Mouse (Mus musculus): ENCODE data around the gene Eras. TPM values are rescaled to one million over a fixed set of nuclear protein-coding genes. Genes with fewer than 3 reads are reported as not detected.

Gene Eras
- polyA plus RNA-seq, 1 experiment from 2014 or later: not detected

- no peak within 1 kb of the TSS for H3K4me2 ChIP-seq (replicated peaks)
- no peak within 1 kb of the TSS for H3K4me3 ChIP-seq
- no peaks in the 10 kb centered on the region for H3K27me3 ChIP-seq
- ATAC-seq (replicated peaks): no peak
- peaks cover 7% of the 10 kb centered on the region; the same call in 1 of the 2 replicates for H3K36me3 ChIP-seq
- 93% methylated on average over 5 of the region's 5 CpGs for WGBS
- H3K4me1 ChIP-seq: no peaks in the 10 kb centered on the region
- no peaks in the 10 kb centered on the region for H3K9me3 ChIP-seq
- H3K27ac ChIP-seq (replicated peaks): no peak within 1 kb of the TSS
- no peak within 1 kb of the TSS for H3K9ac ChIP-seq (replicated peaks)
Measured at GRCm38 (mm10) chrX:7907735-7908134, 20.7 kb downstream of the Eras start, which contains the start of gene Gm10491. Gene Gm10491, minus strand, starts transcription at chrX:7907835.

GRCm38 (mm10) chrX:7904441-7904840 is 24.0 kb downstream of the Eras start:
- Histone ChIP-seq H3K4me3 (no peak overlapping the region), H3K4me2 (replicated peaks) (no peak overlapping the region), H3K36me3 (peaks cover 7% of the 10 kb centered on the region; the same call in 1 of the 2 replicates), H3K9me3 (no peaks in the 10 kb centered on the region), H3K27me3 (no peaks in the 10 kb centered on the region), H3K4me1 (0 out of 2 replicates have a peak, but pooled peaks cover 5% of the 10 kb centered on the region), H3K27ac (replicated peaks) (no peak overlapping the region), H3K9ac (replicated peaks) (no peak overlapping the region)
- 95% methylated on average over 5 of the region's 5 CpGs for WGBS
- ATAC-seq (replicated peaks): no peak

DNA sequence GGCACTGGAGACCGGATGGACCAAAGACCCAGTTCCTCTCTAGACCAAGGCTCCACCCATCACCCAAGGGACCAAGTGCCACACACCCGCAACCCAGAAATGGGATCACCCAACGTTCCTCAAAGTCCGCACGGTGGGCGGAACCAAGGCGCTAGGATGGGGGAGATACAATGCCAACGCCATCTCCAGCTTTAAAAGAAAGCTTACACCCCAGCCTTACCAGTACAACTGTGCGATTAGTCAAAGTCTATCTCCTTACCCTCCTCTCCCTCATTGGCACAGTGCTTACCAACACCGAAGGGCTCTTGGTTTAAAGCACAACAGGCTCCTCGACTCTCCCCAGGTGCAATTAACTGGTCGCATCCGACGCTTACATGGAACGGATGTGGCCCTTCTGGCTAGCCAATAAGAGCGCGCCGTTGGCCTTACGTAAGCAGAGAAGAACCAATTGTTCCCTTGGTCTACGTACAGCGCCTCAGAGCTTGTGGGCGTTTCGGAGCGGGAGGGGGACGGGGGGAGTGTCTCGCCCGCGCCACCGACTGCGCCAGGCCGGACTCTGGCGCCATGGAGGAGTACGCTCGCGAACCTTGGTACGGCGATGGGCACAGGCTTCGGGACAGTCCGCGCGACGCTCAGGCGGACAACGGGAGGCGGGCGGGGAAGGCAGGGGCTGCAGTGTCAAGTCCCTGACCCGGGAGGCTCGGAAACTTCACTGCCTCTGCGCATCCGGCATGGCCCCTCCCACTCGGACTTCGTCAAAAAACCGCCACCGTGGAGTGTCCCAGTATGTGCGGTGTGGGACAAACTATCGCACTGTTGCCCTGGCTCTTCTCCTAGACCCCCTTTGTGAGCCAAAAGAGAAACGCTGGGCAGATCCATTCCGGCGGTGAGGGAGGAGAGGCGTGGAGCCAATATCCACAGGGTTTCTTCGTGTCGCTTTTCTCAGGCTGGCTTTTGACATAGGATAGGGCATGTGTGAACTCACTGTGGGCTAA is 29.2 kb downstream of the Eras start, which contains the start of the genes Pqbp1 and Timm17b:
Pqbp1 (minus strand) TSS at position 390 of the 995 bp plus-strand sequence.
Timm17b (plus strand) TSS at position 478 of the 995 bp plus-strand sequence.
- ATAC-seq (replicated peaks): peak; percentile 99
- 18% methylated on average over 62 of the region's 62 CpGs for whole genome bisulfite sequencing
- peaks cover 13% of the 10 kb centered on the region for H3K4me1 ChIP-seq

GRCm38 (mm10) chrX:7898211-7898610 is 30.2 kb downstream of the Eras start:
- no peaks in the 10 kb centered on the region for H3K27me3 ChIP-seq
- H3K9me3 ChIP-seq: no peaks in the 10 kb centered on the region
- peak overlapping the region; percentile 49 for H3K4me2 ChIP-seq (replicated peaks)
- peaks cover 14% of the 10 kb centered on the region; the same call in 1 of the 2 replicates for H3K36me3 ChIP-seq
- H3K9ac ChIP-seq (replicated peaks): peak overlapping the region; percentile 64
- 27% methylated on average over 13 of the region's 13 CpGs for WGBS
- H3K4me3 ChIP-seq: peak overlapping the region; percentile 67
- peaks cover 13% of the 10 kb centered on the region for H3K4me1 ChIP-seq
- H3K27ac ChIP-seq (replicated peaks): peak overlapping the region; percentile 92; the same call in 1 of the 2 replicates
- ATAC-seq (replicated peaks): no peak

More for the DNA sequence above, 29.2 kb downstream of the Eras start, which contains the start of the genes Pqbp1 and Timm17b:
- H3K36me3 ChIP-seq: peaks cover 12% of the 10 kb centered on the region; the same call in 1 of the 2 replicates
- peak within 1 kb of the TSS; percentile 67 for H3K4me3 ChIP-seq
- no peaks in the 10 kb centered on the region for H3K27me3 ChIP-seq
- peak within 1 kb of the TSS; percentile 92 for H3K27ac ChIP-seq (replicated peaks)
- peak within 1 kb of the TSS; percentile 64 for H3K9ac ChIP-seq (replicated peaks)
- no peaks in the 10 kb centered on the region for H3K9me3 ChIP-seq
- H3K4me2 ChIP-seq (replicated peaks): peak within 1 kb of the TSS; percentile 49

DNA sequence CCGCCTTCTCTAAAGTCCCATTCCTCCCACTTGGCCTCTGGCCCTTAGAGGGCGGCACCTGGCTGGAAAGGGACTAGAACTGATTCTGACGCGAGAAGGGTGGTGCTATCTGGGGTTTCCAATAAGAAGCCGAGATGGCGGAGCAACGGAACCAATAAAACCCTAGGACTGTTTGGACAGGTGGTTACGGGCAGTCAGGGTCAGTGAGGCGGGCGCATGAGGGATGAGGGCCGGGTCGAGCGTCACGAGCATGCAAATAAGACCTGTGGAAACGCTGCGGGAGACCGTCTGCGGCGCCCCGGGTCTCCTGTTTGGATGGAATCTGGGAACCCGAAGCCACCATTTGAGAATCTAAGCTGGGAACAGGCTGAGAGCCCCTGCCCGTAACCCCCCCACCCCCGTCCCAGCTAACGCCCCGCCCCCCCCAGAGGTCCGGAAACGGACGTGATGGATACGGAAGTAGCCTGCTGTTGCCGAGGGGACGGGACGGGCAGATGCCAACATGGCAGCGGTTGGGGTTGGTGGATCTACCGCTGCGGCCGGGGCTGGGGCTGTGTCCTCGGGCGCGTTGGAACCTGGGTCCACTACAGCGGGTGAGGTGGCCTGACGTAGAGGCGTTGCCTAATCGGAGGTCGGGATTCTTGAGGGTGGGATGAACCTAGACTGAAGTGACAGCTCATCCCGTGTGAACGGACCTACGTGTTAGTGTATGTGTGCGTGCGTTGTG is 44.4 kb downstream of the Eras start, which contains the start of gene Slc35a2:
Slc35a2 (plus strand) TSS at position 188 of the 727 bp plus-strand sequence.
- WGBS: 16% methylated on average over 49 of the region's 49 CpGs
- peak; percentile 83 for ATAC-seq (replicated peaks)

DNA sequence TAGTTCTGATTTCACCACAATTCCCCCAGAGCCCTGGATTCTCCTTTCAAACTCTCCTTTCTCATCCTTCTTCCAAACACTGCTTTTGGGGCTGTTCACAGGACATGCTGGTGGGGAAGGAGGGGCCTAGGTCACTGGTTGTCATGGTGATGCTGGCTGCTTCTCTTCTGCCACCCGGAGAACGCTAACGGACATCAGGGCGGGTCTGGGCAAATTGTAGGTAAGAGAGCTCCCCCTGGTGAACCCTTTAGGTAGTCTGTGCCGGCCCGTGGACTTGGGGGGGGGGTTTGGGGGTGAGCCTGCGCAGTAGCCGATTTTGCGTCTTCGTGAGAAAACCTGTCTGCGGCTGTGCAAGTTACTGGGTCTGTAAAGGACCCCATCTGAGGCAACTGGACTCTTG is 48.6 kb downstream of the Eras start:
- Histone ChIP-seq H3K27ac (replicated peaks) (no peak overlapping the region), H3K36me3 (no peaks in the 10 kb centered on the region), H3K4me1 (peaks cover 21% of the 10 kb centered on the region), H3K27me3 (no peaks in the 10 kb centered on the region), H3K4me3 (peak overlapping the region; percentile 53), H3K9ac (replicated peaks) (peak overlapping the region; percentile 20; the same call in 1 of the 2 replicates), H3K9me3 (no peaks in the 10 kb centered on the region), H3K4me2 (replicated peaks) (peak overlapping the region; percentile 91)
- 14% methylated on average over 11 of the region's 11 CpGs for whole genome bisulfite sequencing
- ATAC-seq (replicated peaks): peak; percentile 41

More for the DNA sequence above, 44.4 kb downstream of the Eras start, which contains the start of gene Slc35a2:
- peak within 1 kb of the TSS; percentile 48 for H3K9ac ChIP-seq (replicated peaks)
- no peaks in the 10 kb centered on the region for H3K9me3 ChIP-seq
- H3K4me1 ChIP-seq: peaks cover 18% of the 10 kb centered on the region
- H3K4me3 ChIP-seq: peak within 1 kb of the TSS; percentile 63
- peak within 1 kb of the TSS; percentile 50 for H3K4me2 ChIP-seq (replicated peaks)
- H3K27me3 ChIP-seq: no peaks in the 10 kb centered on the region
- H3K27ac ChIP-seq (replicated peaks): peak within 1 kb of the TSS; percentile 86
- no peaks in the 10 kb centered on the region for H3K36me3 ChIP-seq

DNA sequence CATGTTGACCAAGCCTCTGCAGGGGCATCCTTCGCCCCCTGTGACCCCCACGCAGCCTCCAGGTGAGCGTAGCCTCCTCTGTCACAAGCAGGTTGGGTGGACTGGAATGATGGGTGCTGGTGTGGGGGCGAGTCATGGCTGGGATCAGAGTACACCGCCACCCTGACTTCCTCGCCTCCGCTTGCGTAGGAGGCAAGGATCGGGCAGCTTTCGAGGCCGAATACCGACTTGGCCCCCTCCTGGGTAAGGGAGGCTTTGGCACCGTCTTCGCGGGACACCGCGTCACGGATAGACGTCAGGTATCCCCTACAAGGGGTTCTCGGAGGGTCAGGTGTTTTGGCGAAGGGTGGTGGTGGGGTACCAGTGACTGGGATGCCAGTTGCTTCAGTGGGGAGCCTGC is 49.9 kb downstream of the Eras start:
- Histone ChIP-seq H3K4me2 (replicated peaks) (peak overlapping the region; percentile 91), H3K9me3 (no peaks in the 10 kb centered on the region), H3K27me3 (no peaks in the 10 kb centered on the region), H3K27ac (replicated peaks) (peak overlapping the region; percentile 56), H3K36me3 (0 out of 2 replicates have a peak, but pooled peaks cover 1% of the 10 kb centered on the region), H3K9ac (replicated peaks) (peak overlapping the region; percentile 54), H3K4me3 (peak overlapping the region; percentile 53), H3K4me1 (peaks cover 19% of the 10 kb centered on the region)
- ATAC-seq (replicated peaks): peak; percentile 31; the same call in 1 of the 2 replicates
- whole genome bisulfite sequencing: 24% methylated on average over 21 of the region's 21 CpGs

- Histone ChIP-seq H3K4me1 (peaks cover 19% of the 10 kb centered on the region), H3K36me3 (0 out of 2 replicates have a peak, but pooled peaks cover 5% of the 10 kb centered on the region), H3K9ac (replicated peaks) (peak within 1 kb of the TSS; percentile 54), H3K4me3 (peak within 1 kb of the TSS; percentile 53), H3K27me3 (no peaks in the 10 kb centered on the region), H3K27ac (replicated peaks) (peak within 1 kb of the TSS; percentile 56), H3K4me2 (replicated peaks) (peak within 1 kb of the TSS; percentile 91), H3K9me3 (no peaks in the 10 kb centered on the region)
- 11% methylated on average over 38 of the region's 38 CpGs for WGBS
- peak; percentile 91 for ATAC-seq (replicated peaks)
Measured at GRCm38 (mm10) chrX:7878007-7878419, 50.4 kb downstream of the Eras start, which contains the start of gene Pim2. Gene Pim2, plus strand, starts transcription at chrX:7878262.

Other genes starting within 250 kb of the Eras start
- 0.11 and 0.13 TPM in 2 replicates for gene Magix, start 247.4 kb downstream of the Eras start, polyA plus RNA-seq (2015; fragmentation: Nextera tagmentation; extraction: Ambion mirVana)
- 47.4 and 50.2 TPM in 2 replicates for gene Gpkow, start 231.5 kb downstream of the Eras start, polyA plus RNA-seq (2015; fragmentation: Nextera tagmentation; extraction: Ambion mirVana)
- gene Wdr45, start 214.3 kb downstream of the Eras start, polyA plus RNA-seq (2015; fragmentation: Nextera tagmentation; extraction: Ambion mirVana): 38.0 and 43.1 TPM in 2 replicates
- gene Gm45208, start 206.4 kb downstream of the Eras start, polyA plus RNA-seq (2015; fragmentation: Nextera tagmentation; extraction: Ambion mirVana): 0.84 TPM in 1 of 2 replicates, not detected in the other
- 104 and 107 TPM in 2 replicates for gene Praf2, start 200.2 kb downstream of the Eras start, polyA plus RNA-seq (2015; fragmentation: Nextera tagmentation; extraction: Ambion mirVana)
- 55.5 and 63.3 TPM in 2 replicates for gene Ccdc120, start 177.7 kb downstream of the Eras start, polyA plus RNA-seq (2015; fragmentation: Nextera tagmentation; extraction: Ambion mirVana)
- gene Tfe3, start 166.0 kb downstream of the Eras start, polyA plus RNA-seq (2015; fragmentation: Nextera tagmentation; extraction: Ambion mirVana): 21.8 and 23.4 TPM in 2 replicates
- 77.6 and 78.5 TPM in 2 replicates for gene Gripap1, start 138.8 kb downstream of the Eras start, polyA plus RNA-seq (2015; fragmentation: Nextera tagmentation; extraction: Ambion mirVana)
- gene Kcnd1, start 106.3 kb downstream of the Eras start, polyA plus RNA-seq (2015; fragmentation: Nextera tagmentation; extraction: Ambion mirVana): 2.8 and 3.1 TPM in 2 replicates
- gene Otud5, start 87.2 kb downstream of the Eras start, polyA plus RNA-seq (2015; fragmentation: Nextera tagmentation; extraction: Ambion mirVana): 53.8 and 55.8 TPM in 2 replicates
- 16.3 and 17.6 TPM in 2 replicates for gene Pim2, start 50.3 kb downstream of the Eras start, polyA plus RNA-seq (2015; fragmentation: Nextera tagmentation; extraction: Ambion mirVana)
- gene Slc35a2, start 44.6 kb downstream of the Eras start, polyA plus RNA-seq (2015; fragmentation: Nextera tagmentation; extraction: Ambion mirVana): 44.5 and 45.0 TPM in 2 replicates
- gene Pqbp1, start 29.3 kb downstream of the Eras start, polyA plus RNA-seq (2015; fragmentation: Nextera tagmentation; extraction: Ambion mirVana): 207 and 210 TPM in 2 replicates
- gene Timm17b, start 29.2 kb downstream of the Eras start, polyA plus RNA-seq (2015; fragmentation: Nextera tagmentation; extraction: Ambion mirVana): 160 and 165 TPM in 2 replicates
- not detected in 2 replicates for gene Gm10491, start 20.8 kb downstream of the Eras start, polyA plus RNA-seq (2015; fragmentation: Nextera tagmentation; extraction: Ambion mirVana)
- not detected in 2 replicates for gene Gm10490, start 19.1 kb downstream of the Eras start, polyA plus RNA-seq (2015; fragmentation: Nextera tagmentation; extraction: Ambion mirVana)
- gene Pcsk1n, start 8.8 kb downstream of the Eras start, polyA plus RNA-seq (2015; fragmentation: Nextera tagmentation; extraction: Ambion mirVana): 131 and 141 TPM in 2 replicates
- gene Hdac6, start 19.3 kb upstream of the Eras start, polyA plus RNA-seq (2015; fragmentation: Nextera tagmentation; extraction: Ambion mirVana): 51.3 and 55.7 TPM in 2 replicates
- 0.09 and 0.15 TPM in 2 replicates for gene Gata1, start 49.5 kb upstream of the Eras start, polyA plus RNA-seq (2015; fragmentation: Nextera tagmentation; extraction: Ambion mirVana)
- gene Glod5, start 89.9 kb upstream of the Eras start, polyA plus RNA-seq (2015; fragmentation: Nextera tagmentation; extraction: Ambion mirVana): 0.29 and 0.36 TPM in 2 replicates
- 50.2 and 50.9 TPM in 2 replicates for gene Suv39h1, start 146.2 kb upstream of the Eras start, polyA plus RNA-seq (2015; fragmentation: Nextera tagmentation; extraction: Ambion mirVana)
- 0.09 TPM in 1 of 2 replicates, not detected in the other for gene Was, start 161.9 kb upstream of the Eras start, polyA plus RNA-seq (2015; fragmentation: Nextera tagmentation; extraction: Ambion mirVana)
- gene Wdr13, start 204.3 kb upstream of the Eras start, polyA plus RNA-seq (2015; fragmentation: Nextera tagmentation; extraction: Ambion mirVana): 52.0 and 53.0 TPM in 2 replicates
- gene Rbm3, start 217.3 kb upstream of the Eras start, polyA plus RNA-seq (2015; fragmentation: Nextera tagmentation; extraction: Ambion mirVana): 381 and 393 TPM in 2 replicates
- 24.9 and 25.3 TPM in 2 replicates for gene Tbc1d25, start 247.6 kb upstream of the Eras start, polyA plus RNA-seq (2015; fragmentation: Nextera tagmentation; extraction: Ambion mirVana)